Comparison of ENCODE assay signal across 8 mouse cellular contexts in the genomic region with DNA sequence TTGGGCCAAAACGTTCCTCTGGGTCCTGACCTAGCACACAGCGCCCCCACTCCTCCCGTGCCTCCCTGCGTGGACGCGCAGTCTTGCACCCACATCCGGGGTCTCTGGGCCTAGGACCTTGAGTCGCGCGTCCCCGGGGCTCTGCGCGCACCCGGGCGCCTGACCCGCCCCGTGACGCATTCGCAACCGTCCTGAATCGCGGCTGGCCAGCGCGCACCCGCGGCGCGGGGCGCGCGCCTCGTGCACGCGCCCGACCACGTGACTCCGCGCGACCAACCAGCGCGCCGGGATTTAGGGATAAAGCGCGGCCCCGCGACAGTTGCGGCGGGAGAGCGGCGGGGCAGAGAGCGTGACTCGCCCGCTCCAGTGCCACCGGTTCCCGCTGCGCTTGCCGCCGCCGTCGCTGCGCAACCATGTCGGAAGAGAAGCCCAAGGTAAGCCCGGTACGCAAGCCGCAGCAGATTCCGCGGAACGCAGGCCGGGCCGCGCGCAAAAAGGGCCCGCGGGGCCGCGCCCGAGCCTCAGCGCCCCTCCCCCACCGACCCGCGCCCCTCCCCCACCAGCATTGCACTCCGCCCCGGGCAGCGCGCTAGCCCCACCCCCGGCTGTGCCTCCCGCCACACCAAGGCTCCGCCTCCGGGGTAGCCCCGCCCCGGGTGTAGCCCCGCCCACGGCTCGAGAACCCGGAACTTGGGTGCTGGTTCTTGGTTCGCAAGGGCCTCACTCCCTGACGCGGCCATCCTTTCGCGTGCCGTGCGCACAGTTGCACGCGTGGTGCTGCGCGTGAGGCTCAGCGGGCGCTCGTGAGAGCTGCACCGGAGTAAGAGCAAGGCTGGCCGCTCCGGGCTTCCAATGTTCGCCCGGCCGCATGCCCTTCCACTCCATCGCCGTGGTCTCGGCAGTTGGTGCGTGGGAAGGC. TPM values are rescaled to one million over a fixed set of nuclear protein-coding genes. Genes with fewer than 3 reads are reported as not detected.
A peak's percentile ranks its signal among the peaks of the same experiment; 100 is the strongest.
DNase-seq lines count a peak whose midpoint lies in the region; ATAC-seq lines count a peak whose summit lies in the region.

Gene Sumo3 (plus strand): TSS at position 190 of the 919 bp plus-strand sequence.
Gene Gm49325 (plus strand): TSS at position 290 of the 919 bp plus-strand sequence.

- H3K9ac ChIP-seq in intestine, embryonic 16.5 days (ENCODE audit: low read depth, low read length) = peak within 1 kb of the TSS; percentile 85

- peaks cover 7% of the 10 kb centered on the region; the same call in 1 of the 2 replicates for H3K4me1 ChIP-seq in intestine, embryonic 16.5 days (ENCODE audit: control insufficient read depth, insufficient read depth, low read length)

- ATAC-seq in intestine, embryonic 16.5 days = peak; percentile 90

- peak; percentile 99 for DNase-seq in adrenal gland, adult 2 months
- peak; percentile 83 for DNase-seq in embryo, embryonic 11.5 days (ENCODE audit: low read depth, low spot score)
- peak; percentile 97 to 98 for DNase-seq in gastrocnemius, postnatal 36 days
- peak; percentile 90 to 94 for DNase-seq in left cerebral cortex, postnatal 25 days (ENCODE audit: low spot score in 2 of 2)
- peak; percentile 92 for DNase-seq in mesoderm, embryonic 11.5 days (ENCODE audit: low read depth, low spot score)
- DNase-seq in right cerebral cortex, postnatal 25 days = peak; percentile 92
- DNase-seq in urinary bladder, postnatal 36 days (ENCODE audit: low spot score in 2 of 2) = peak; percentile 99

- H3K4me2 ChIP-seq in intestine, embryonic 16.5 days (ENCODE audit: low read depth, low read length) = peak within 1 kb of the TSS; percentile 94

- no peaks in the 10 kb centered on the region for H3K27me3 ChIP-seq in intestine, embryonic 16.5 days (replicated peaks; ENCODE audit: control insufficient read depth, insufficient read depth, low read length)

- WGBS in intestine, embryonic 16.5 days = 1% methylated on average over 97 of the region's 119 CpGs

- H3K36me3 ChIP-seq in intestine, embryonic 16.5 days (ENCODE audit: control insufficient read depth, insufficient read depth, low read length) = peaks cover 11% of the 10 kb centered on the region

- intact Hi-C loops in gastrocnemius, postnatal 36 days (cut with DNase I) = no loop called here
- intact Hi-C loops in left cerebral cortex, postnatal 25 days (cut with DNase I) = loop anchor here (2.0 to 5.0 kb wide), 2 partner anchors 23 to 89 kb away; partner anchors contain the start of gene Fam207a

- H3K27ac ChIP-seq in intestine, embryonic 16.5 days (ENCODE audit: low read length) = peak within 1 kb of the TSS; percentile 97

- peak within 1 kb of the TSS; percentile 79 for H3K4me3 ChIP-seq in intestine, embryonic 16.5 days (ENCODE audit: low read length)

- 0 out of 2 replicates have a peak, but pooled peaks cover 3% of the 10 kb centered on the region for H3K9me3 ChIP-seq in intestine, embryonic 16.5 days (ENCODE audit: control insufficient read depth, low read length)

RNA-seq across cellular contexts. Expression of gene Sumo3, which starts in this region (rescaled TPM):
- total RNA-seq in adrenal gland, adult 2 months (2021) = 100 to 1,000 TPM in 1 of 2 experiments, 10 to 100 TPM in 1; 97.7 to 104 TPM
- 83.8 and 91.1 TPM in 2 replicates for polyA plus RNA-seq in adrenal gland, adult 2 months (2012; rRNA removed)
- total RNA-seq in gastrocnemius, postnatal 36 days (2021) = 10 to 100 TPM; 33.3 to 40.1 TPM
- 330 and 356 TPM in 2 replicates for polyA plus RNA-seq in intestine, embryonic 16.5 days (2015; fragmentation: Nextera tagmentation; extraction: Ambion mirVana)
- total RNA-seq in left cerebral cortex, postnatal 25 days (2021) = 100 to 1,000 TPM; 133 to 140 TPM

RNA-seq across cellular contexts. Expression of gene Gm49325, which starts in this region (rescaled TPM):
- total RNA-seq in adrenal gland, adult 2 months (2021) = 10 to 100 TPM; 27.5 to 28.5 TPM
- polyA plus RNA-seq in adrenal gland, adult 2 months (2012; rRNA removed) = not detected in 2 replicates
- total RNA-seq in gastrocnemius, postnatal 36 days (2021) = 1 to 10 TPM; 7.5 to 8.6 TPM
- 1.9 TPM in 1 of 2 replicates, not detected in the other for polyA plus RNA-seq in intestine, embryonic 16.5 days (2015; fragmentation: Nextera tagmentation; extraction: Ambion mirVana)
- total RNA-seq in left cerebral cortex, postnatal 25 days (2021) = 10 to 100 TPM; 14.2 to 16.3 TPM

Comparison
In these comparisons a context has a peak if more than half of its experiments do, and no peak if none do; other contexts are left out.
1. Peak in every context shown above with its lines: DNase-seq, ATAC-seq, H3K4me3 ChIP-seq and H3K27ac ChIP-seq.